Mouse (Mus musculus): ENCODE measurements around the gene Baz1b.

DNA sequence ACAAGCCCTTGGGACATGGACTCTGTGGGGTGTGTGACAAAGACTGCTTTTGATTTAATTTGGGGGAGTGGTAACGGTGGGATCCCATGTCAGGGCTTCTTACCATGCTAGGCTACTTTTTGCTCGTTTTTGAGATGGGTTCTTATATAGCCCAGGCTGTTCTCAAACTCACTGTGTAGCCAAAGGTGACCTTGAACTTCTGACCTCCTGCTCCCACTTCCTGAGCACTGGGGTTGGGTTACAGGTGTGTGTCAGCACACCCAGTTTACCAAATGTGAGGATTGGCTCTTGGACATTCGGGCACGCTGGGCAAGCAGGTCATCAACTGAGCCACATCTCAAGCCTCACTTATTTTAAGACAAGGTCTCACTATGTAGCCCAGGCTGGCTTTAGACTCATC, 83.3 kb downstream of the Baz1b start:
- TF ChIP-seq POLR2A (IDR thresholded peaks at IDR 0.05; ENCODE audit: low read depth, low read length) (no peak), CTCF (IDR thresholded peaks at IDR 0.05; ENCODE audit: extremely low read depth, insufficient read length, insufficient replicate concordance, low read depth, low read length) (no peak)

All from small intestine, adult 2 months (tissue).